Mouse (Mus musculus) bone marrow, adult 2 months (tissue): ENCODE data around the gene Grm8. TPM values are rescaled to one million over a fixed set of nuclear protein-coding genes. Genes with fewer than 3 reads are reported as not detected.

Source experiments
- H3K27ac ChIP-seq: fragments of 200-500 bp; 2 replicates; pipeline ENCODE4 v1.5.1; 2012; ENCODE audit warnings: low read depth, mild to moderate bottlenecking, control low read depth, inconsistent platforms, low read length; ENCODE audit not compliant: control insufficient read depth, poor library complexity, insufficient read depth
- H3K4me1 ChIP-seq: fragments of 200-500 bp; 2 replicates; pipeline ENCODE4 v1.6.1; 2011; ENCODE audit warnings: low read length; ENCODE audit not compliant: control insufficient read depth, insufficient read depth
- H3K4me3 ChIP-seq: fragments of 200-500 bp; replicated peaks from 2 replicates; pipeline ENCODE3; 2011; ENCODE audit warnings: mild to moderate bottlenecking, low read depth, low read length, control low read depth; ENCODE audit not compliant: control insufficient read depth
- CTCF ChIP-seq: fragments of 200-500 bp; IDR thresholded peaks from 2 replicates; pipeline ENCODE4 v1.5.1; 2011; ENCODE audit warnings: low read length, control low read depth; ENCODE audit not compliant: control insufficient read depth, insufficient read depth
- POLR2A ChIP-seq: fragments of 200-500 bp; IDR thresholded peaks from 2 replicates; pipeline ENCODE4 v1.6.1; 2011; ENCODE audit warnings: low read depth, mild to moderate bottlenecking, control low read depth, low read length, borderline replicate concordance; ENCODE audit not compliant: control insufficient read depth
- WGBS: fragments of 180-500 bp; shearing (Covaris S2); methylation state at CpG from one replicate; pipeline ENCODE4 v1.1.7; 2018; 5-methylcytosine and 5-hydroxymethylcytosine counted together
- polyA plus RNA-seq: library from polyadenylated mRNA; stranded (reverse); fragments of >200 nt; gene quantifications from 2 replicates; pipeline ENCODE4 v1.2.4, GENCODE M21; 2011; ENCODE audit warnings: low replicate concordance; ENCODE audit not compliant: missing spikeins, insufficient read depth, insufficient read length

Grm8 gene
- polyA plus RNA-seq, 1 experiment = 0.80 TPM

- 63% methylated on average over 6 of the region's 6 CpGs for WGBS
- H3K27ac ChIP-seq = no peak overlapping the region
- no peak for TF ChIP-seq CTCF
- no peak for TF ChIP-seq POLR2A
- H3K4me1 ChIP-seq = no peaks in the 10 kb centered on the region
- H3K4me3 ChIP-seq = no peak overlapping the region
These were observed 334.0 kb downstream of the Grm8 start for GRCm38 (mm10) chr6:27800881-27801572.

GRCm38 (mm10) chr6:27798735-27799134 lies 336.2 kb downstream of the Grm8 start:
- TF ChIP-seq CTCF (no peak), POLR2A (no peak)
- Histone ChIP-seq H3K4me1 (no peaks in the 10 kb centered on the region), H3K27ac (no peak overlapping the region), H3K4me3 (no peak overlapping the region)
- 85% methylated on average over 3 of the region's 3 CpGs for WGBS

- Histone ChIP-seq H3K4me1 (no peaks in the 10 kb centered on the region), H3K4me3 (no peak overlapping the region), H3K27ac (no peak overlapping the region)
- TF ChIP-seq POLR2A = no peak
- 83% methylated on average over 3 of the region's 3 CpGs for WGBS
These were observed 345.4 kb downstream of the Grm8 start for GRCm38 (mm10) chr6:27789566-27789965.

GRCm38 (mm10) chr6:27789151-27789550 lies 345.8 kb downstream of the Grm8 start:
- TF ChIP-seq CTCF (no peak), POLR2A (no peak)

GRCm38 (mm10) chr6:27782251-27782650 lies 352.7 kb downstream of the Grm8 start:
- H3K4me3 ChIP-seq = no peak overlapping the region
- TF ChIP-seq POLR2A (no peak), CTCF (no peak)
- WGBS = 63% methylated on average over 1 of the region's 1 CpGs

More at GRCm38 (mm10) chr6:27789151-27789550, 345.8 kb downstream of the Grm8 start:
- no peaks in the 10 kb centered on the region for H3K4me1 ChIP-seq
- H3K4me3 ChIP-seq = no peak overlapping the region
- no peak overlapping the region for H3K27ac ChIP-seq
- WGBS = 80% methylated on average over 4 of the region's 4 CpGs

GRCm38 (mm10) chr6:27781371-27781770 lies 353.6 kb downstream of the Grm8 start:
- no peak overlapping the region for H3K4me3 ChIP-seq
- H3K27ac ChIP-seq = no peak overlapping the region
- WGBS = 64% methylated on average over 3 of the region's 3 CpGs
- H3K4me1 ChIP-seq = no peaks in the 10 kb centered on the region
- TF ChIP-seq CTCF (no peak), POLR2A (no peak)

More at GRCm38 (mm10) chr6:27782251-27782650, 352.7 kb downstream of the Grm8 start:
- Histone ChIP-seq H3K4me1 (no peaks in the 10 kb centered on the region), H3K27ac (no peak overlapping the region)

- 80% methylated on average over 4 of the region's 4 CpGs for WGBS
- no peak overlapping the region for H3K4me3 ChIP-seq
These were observed 359.2 kb downstream of the Grm8 start for GRCm38 (mm10) chr6:27775646-27776271.

GRCm38 (mm10) chr6:27762061-27762460 lies 372.9 kb downstream of the Grm8 start:
- Histone ChIP-seq H3K4me3 (no peak overlapping the region), H3K27ac (no peak overlapping the region), H3K4me1 (no peaks in the 10 kb centered on the region)
- TF ChIP-seq POLR2A (no peak), CTCF (no peak)
- WGBS = 82% methylated on average over 6 of the region's 6 CpGs

More at GRCm38 (mm10) chr6:27775646-27776271, 359.2 kb downstream of the Grm8 start:
- no peaks in the 10 kb centered on the region for H3K4me1 ChIP-seq
- no peak for TF ChIP-seq POLR2A
- TF ChIP-seq CTCF = no peak
- H3K27ac ChIP-seq = no peak overlapping the region

GRCm38 (mm10) chr6:27753290-27753829 lies 381.6 kb downstream of the Grm8 start:
- WGBS = 92% methylated on average over 2 of the region's 2 CpGs
- Histone ChIP-seq H3K4me1 (no peaks in the 10 kb centered on the region), H3K27ac (no peak overlapping the region), H3K4me3 (no peak overlapping the region)
- TF ChIP-seq CTCF (no peak), POLR2A (no peak)
